Mouse (Mus musculus) small intestine, adult 2 months (tissue): ENCODE measurements at regions not wholly inside any gene's neighbourhood (a gene's known extent, or its start where the extent isn't known, plus 50 kb on each side); places are given as distances from the start of the nearest gene placed in this dataset.

Experiments used
- CTCF ChIP-seq: fragments of 200-500 bp; IDR thresholded peaks from 2 replicates; pipeline ENCODE4 v1.5.1; 2012; ENCODE audit warnings: low read depth, mild to moderate bottlenecking, control low read depth, inconsistent platforms, low read length, moderate library complexity, mixed read lengths; ENCODE audit not compliant: insufficient replicate concordance, insufficient read length; ENCODE audit errors: extremely low read depth
- POLR2A ChIP-seq: fragments of 200-500 bp; IDR thresholded peaks from 2 replicates; pipeline ENCODE4 v1.6.1; 2012; ENCODE audit warnings: low read depth, mild to moderate bottlenecking, control low read depth, inconsistent platforms, low read length, moderate library complexity

DNA sequence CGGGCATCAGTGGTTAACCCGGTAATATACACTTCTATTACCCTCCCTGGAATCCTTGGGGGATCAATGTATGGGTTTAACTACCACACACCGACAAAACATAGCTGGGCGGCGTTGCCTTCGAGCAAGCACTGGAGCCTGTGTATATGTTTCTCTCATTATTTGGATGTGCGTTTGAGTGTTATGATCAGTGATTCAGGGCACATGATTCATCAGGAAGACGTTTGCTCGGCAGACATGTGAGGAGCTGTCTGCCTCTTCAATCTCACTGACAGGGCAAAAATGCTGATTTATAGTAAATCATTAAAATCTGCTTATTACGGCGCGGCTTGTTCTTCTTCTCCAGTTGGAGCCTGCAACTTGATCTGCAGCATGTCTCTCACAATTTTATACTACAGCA lies 279.9 kb downstream of the Tshz3 start:
- TF ChIP-seq POLR2A (no peak), CTCF (no peak)
